Mouse (Mus musculus): ENCODE data around the gene Unc13d. TPM values are rescaled to one million over a fixed set of nuclear protein-coding genes. Genes with fewer than 3 reads are reported as not detected.

Gene Unc13d
- total RNA-seq, 4 experiments from 2014 or later = 0.34 to 0.56 (median 0.46) TPM

GRCm38 (mm10) chr11:116078676-116079320, 1.0 kb upstream of the Unc13d start:
- DNase-seq (ENCODE audit: low spot score in 2 of 2) = no peak

DNA sequence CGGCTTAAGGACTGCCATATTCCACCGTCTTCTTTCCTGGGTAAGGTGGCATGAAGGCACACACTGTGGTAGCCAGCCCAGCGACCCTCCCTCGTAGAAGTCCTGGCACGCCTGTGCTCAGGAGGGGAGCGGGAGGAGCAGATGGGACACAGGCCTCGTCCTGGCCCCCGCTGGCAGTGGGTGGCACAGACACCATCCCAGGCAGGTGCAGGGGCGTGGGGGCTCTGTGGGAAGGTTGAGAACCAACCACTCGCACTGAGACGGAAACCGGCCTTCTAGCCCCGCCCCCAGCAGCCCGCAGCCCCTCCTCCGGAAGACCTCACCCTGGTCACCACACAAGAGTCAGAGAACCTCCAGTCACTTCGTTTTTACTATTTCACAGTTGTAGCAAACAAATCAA, 460 bp upstream of the Unc13d start:
- no peak for DNase-seq (ENCODE audit: low spot score in 2 of 2)

DNA sequence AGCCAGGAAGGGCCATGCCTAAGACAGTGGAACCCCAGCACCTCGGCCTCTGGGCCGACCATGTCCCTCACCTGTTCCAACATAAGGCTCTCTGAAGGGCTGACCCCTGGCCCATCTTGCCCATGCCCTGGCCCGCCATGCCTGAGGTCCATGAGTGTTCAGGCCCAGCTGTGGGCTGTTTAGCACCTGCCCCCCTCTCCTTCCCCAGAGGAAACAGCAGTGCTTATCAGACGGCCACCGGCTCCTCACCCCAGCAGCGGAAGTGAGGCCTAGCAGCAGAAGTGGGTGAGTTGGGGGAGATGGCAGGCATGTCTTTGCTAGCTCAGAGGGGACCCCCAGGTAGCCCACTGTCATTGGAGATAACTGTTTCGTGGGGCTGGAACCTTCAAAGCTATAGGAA, 925 bp downstream of the Unc13d start:
- DNase-seq (ENCODE audit: low spot score in 2 of 2) = no peak

GRCm38 (mm10) chr11:116076266-116076540, 1.6 kb downstream of the Unc13d start:
- DNase-seq (ENCODE audit: low spot score in 2 of 2) = no peak

DNA sequence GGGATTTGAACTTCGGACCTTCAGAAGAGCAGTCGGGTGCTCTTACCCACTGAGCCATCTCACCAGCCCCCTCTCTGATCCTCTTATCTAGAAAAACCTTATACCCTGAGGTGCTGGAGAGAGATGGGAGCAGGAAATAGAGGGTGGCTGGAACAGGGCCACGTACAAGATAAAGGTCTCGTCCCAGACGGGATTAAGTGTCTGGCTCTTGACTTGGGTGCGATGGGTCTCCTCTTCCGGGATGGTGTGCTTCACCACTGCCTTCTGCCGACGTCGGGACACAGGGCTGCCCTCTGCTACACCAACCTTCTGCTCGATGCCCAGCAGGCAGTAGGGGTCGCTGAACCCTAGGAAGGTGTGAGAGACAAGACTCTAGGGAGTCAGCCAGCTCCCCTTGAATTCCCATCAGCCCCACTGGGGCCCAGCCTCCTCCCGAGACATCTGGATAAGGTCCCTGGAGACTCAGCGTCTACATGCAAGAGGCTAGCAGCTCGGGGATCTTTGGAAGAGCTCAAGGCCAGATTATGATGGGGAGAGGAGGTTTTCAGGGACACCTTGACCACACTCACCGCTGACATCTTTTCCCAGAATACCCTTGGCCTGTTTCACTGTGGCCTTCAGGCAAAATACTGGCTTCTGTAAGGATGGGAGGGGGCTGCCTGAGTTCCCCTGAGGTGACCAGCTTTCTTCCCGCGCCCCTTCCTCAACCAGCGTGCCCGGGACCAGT, 2.1 kb downstream of the Unc13d start:
- no peak for DNase-seq (ENCODE audit: low spot score in 2 of 2)

GRCm38 (mm10) chr11:116074436-116074991, 3.2 kb downstream of the Unc13d start:
- DNase-seq (ENCODE audit: low spot score in 2 of 2) = no peak

DNA sequence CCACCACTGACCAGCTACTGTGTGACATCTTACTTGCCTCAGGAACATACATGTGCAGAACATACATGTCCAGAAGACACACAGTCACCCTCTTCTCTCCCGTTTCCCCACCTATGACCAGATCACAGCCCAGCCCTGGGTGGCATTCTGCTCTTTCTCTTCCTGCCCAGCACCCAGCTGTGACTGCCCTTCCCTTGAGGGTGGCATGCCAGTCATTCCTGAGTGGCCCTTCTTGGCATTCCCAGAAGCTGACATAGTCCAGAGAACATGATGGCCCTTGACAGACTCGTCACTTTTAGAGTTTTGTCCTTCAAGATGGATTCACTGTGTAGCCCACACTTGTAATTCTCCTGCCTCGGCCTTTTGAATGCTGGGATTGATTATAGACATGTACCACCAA, 5.2 kb downstream of the Unc13d start:
- DNase-seq (ENCODE audit: low spot score in 2 of 2) = no peak

- no peak for DNase-seq (ENCODE audit: low spot score in 2 of 2)
Measured at GRCm38 (mm10) chr11:116071510-116071909, 6.3 kb downstream of the Unc13d start.

DNA sequence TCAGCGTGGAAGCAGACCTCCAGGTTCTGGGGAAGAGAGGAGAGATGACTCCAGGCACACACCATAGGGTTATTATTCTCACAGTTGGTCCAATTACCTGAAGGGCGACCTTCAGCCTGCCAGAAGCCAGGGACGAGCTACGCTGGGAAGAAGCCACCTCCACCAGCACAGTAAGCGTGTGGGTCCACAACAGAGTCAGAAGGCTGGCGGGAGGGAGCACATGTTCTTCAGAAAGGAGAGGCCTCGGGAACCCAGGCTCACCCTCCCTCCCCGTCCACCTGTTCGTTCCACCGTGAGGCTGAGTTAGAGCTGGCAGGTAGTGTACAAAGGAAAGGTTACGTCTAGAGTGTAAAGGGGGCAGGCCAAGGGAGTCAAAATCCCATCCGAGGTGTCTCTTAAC, 12.4 kb downstream of the Unc13d start:
- DNase-seq (ENCODE audit: low spot score in 2 of 2) = no peak

DNA sequence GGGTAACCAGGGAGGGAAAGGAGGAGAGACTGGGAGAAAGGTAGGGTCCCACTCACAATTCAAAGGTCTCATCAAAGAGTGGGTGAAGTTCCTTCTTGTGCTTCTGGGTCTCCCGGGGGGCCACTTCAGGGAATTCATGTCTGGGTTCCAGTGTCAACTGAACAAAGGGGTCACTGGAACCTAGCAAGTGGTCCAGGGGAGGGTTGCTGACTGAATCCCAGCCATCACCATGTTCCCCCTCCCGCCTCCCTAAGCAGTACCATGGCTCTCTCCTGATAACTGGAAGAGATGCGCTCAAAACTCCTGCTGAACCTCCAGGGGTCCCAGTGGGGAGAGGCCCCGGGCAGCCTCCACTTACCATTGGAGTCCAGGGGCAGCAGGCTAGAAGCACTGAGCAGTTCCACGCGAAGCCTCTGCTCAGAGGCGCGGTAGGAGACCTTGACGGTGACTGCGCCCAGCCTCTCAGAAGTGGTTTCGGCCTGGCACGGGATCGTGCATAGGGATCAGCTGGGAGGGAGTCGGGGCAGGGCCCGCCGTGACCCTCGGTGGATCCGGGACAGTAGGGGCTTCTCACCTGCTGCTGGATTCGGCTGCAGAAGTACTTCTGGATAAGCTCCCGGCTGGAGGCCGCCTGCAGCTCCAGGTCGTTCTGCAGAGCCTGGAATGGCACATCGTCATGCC, 13.4 kb downstream of the Unc13d start:
- no peak for DNase-seq (ENCODE audit: low spot score in 2 of 2)

GRCm38 (mm10) chr11:116063562-116063961, 14.2 kb downstream of the Unc13d start:
- DNase-seq (ENCODE audit: low spot score in 2 of 2) = no peak

DNA sequence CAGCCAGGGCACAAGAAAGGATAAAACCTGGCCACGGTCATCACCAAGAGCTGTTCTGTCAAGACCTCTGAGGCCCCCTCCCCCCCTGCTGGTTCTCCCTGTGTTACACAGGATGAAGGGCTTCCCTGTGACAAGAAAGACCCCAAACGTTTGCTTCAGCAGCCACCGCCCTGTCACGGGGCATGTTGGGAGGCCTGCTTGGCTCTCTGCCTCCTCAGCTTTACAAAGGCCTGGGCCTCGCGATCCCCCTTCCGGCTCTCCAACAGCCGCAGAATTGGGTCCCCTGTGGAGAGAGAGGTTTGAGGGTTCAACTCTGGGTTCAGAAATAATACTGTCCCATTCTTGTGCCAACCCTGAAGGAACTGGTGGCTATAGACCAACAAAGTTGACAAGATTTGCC, 15.2 kb downstream of the Unc13d start:
- no peak for DNase-seq (ENCODE audit: low spot score in 2 of 2)

- no peak for DNase-seq (ENCODE audit: low spot score in 2 of 2)
Measured at GRCm38 (mm10) chr11:116061641-116062415, 15.9 kb downstream of the Unc13d start.

GRCm38 (mm10) chr11:116060596-116060995, 17.2 kb downstream of the Unc13d start:
- no peak for DNase-seq (ENCODE audit: low spot score in 2 of 2)

GRCm38 (mm10) chr11:116059691-116060025, 18.1 kb downstream of the Unc13d start:
- DNase-seq (ENCODE audit: low spot score in 2 of 2) = no peak

DNA sequence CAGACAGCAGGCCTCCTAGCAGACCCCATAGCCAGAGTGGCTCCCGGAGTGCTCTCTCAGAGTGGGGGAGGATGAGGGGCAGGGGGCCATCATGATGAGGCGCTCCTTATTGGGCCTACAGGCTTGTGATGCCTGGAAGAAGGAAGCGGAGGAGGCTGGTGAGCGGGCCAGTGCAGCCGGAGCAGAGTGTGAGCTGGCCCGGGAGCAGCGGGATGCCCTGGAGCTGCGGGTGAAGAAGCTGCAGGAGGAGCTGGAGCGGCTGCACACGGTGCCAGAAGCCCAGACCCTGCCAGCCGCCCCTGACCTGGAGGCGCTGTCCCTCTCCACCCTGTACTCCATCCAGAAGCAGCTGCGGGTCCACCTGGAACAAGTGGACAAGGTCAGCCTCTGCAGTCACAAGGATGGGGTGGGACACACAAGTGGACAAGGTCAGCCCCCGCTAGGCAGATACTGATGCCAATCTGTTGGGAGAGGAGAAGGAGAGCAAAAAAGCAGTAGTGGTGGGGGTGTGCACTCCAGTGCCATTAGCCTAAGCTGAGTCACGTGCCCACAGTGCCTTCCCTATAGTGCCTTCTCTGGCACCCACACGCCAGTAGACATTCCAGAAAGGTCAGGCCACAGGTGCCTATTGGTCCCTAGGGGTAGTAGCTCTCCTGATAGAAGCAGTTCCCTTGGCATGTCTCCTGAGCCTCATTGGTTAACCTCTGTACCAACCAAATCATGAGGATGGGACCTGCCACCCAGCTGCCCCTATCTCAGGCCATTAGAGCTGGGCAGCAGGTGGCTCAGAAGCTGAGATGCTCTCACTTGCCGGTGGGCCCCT, 18.7 kb downstream of the Unc13d start:
- DNase-seq (ENCODE audit: low spot score in 2 of 2) = no peak

- DNase-seq (ENCODE audit: low spot score in 2 of 2) = no peak
Measured at GRCm38 (mm10) chr11:116058022-116058614, 19.6 kb downstream of the Unc13d start.

DNA sequence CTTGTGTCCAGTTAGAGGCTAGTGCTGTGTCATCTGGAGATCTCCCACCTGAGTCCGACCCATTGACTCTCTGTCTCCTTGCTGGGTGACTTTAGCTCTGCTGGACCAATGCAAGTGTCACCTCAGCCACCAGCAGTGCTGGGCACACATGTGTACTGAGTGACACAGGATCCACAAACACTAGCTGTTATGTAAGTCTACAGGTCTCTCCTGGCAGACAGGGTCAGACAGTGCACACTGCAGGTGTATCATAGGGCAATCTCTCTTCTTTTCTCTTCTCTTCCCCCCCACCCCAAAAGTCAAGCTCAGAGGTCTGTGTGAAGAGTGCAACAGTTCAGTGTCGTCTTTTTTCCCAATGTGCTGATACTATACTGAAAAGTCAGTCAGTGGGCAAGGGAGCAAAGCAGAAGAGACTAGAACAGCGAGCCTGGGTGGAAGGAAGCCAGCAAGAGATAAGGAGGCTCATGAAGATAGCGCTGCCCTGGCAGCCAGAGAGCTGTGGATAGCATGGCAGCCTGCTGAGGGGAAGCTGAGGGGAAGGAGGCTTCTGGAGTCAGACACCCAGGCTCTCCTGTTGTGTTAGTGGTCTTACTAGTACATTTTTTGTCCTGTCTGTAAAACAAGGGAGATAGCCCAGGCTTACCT, 20.4 kb downstream of the Unc13d start:
- DNase-seq (ENCODE audit: low spot score in 2 of 2) = no peak

DNA sequence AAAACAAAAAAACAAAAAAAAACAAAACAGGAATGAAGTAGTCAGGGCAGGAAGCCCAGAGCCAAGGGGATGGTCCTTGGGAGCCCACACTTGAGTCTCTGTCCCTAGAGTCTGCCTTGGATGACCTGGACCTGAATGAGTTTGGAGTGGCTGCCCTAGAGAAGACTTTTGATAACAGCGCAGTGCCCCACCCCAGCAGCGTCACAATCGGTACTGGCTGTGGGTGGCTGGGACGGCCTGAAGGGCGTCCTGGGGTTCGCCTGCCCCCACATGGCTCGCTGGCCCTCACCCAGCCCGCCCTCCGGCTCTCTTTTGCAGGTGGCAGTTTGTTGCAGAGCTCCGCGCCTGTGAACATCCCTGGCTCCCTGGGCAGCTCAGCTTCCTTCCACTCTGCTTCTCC, 21.9 kb downstream of the Unc13d start:
- no peak for DNase-seq (ENCODE audit: low spot score in 2 of 2)
